In the genomic region with DNA sequence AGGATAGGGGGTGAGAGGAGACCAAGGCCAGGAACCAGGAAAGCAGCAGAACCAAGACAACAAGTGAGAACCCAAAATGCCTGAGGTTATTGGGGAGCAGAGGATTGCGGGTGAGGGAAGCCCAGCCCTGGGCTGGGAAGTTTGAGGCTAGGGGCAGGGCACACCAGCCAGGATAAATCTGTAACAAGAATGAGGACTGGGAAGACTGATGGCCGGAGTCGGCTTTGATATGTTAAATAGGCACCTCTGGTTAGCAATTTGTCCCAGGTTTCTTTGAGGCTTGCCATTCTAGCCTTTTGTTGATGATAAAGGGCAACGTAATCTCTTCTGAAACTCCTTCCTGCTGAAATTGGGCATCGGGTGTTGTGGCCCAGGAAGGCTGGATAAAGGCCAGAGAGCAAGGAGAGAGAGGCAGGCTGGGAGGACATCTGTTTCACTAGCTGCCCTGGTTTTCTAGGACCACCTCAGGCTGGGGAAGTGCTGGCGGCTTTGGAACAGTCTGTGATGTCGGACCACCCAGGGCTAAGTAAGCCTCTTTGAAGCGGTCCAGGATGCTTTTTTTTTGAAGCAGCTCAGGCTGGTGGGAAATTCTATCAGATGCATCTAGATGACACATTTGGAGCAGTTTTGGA, we compare ENCODE assay signal across 11 mouse cellular contexts.
A peak's percentile ranks its signal among the peaks of the same experiment; 100 is the strongest.
DNase-seq lines count a peak whose midpoint lies in the region; ATAC-seq lines count a peak whose summit lies in the region.
"Had no signal": no experiment of that assay in that cellular context is flagged by ENCODE, and none has a peak within 500 bp of the region (broad histone marks: within the 10 kb centered on the region; RNA-seq: fewer than 3 reads in every experiment).

No protein-coding gene starts in this region.

- WGBS in embryonic facial prominence, embryonic 14.5 days: 14% methylated on average over 8 of the region's 8 CpGs
- WGBS in midbrain, embryonic 11.5 days: 3% methylated on average over 8 of the region's 8 CpGs

- peak; percentile 66 for DNase-seq in R1 (ENCODE audit: low read depth, low spot score)
- DNase-seq in cerebellum, adult 11-12 months: peak; percentile 86
- peak; percentile 27 for DNase-seq in embryonic facial prominence, embryonic 14.5 days (ENCODE audit: low spot score)
- peak; percentile 88 for DNase-seq in midbrain, embryonic 11.5 days (ENCODE audit: low spot score, missing footprints)
- DNase-seq in heart, adult 9 months (ENCODE audit: low spot score in 2 of 2): no peak
- no peak for DNase-seq in adrenal gland, postnatal 10 days
- no peak for DNase-seq in heart, adult 11 months
- DNase-seq: layer of hippocampus, adult 9-11 months had no signal

- ATAC-seq in embryonic facial prominence, embryonic 14.5 days (ENCODE audit: low read depth): no peak
- peak; percentile 81 for ATAC-seq in midbrain, embryonic 11.5 days (ENCODE audit: low FRiP score)
- ATAC-seq in monocyte, adult 5-6 weeks (replicated peaks; ENCODE audit: insufficient number of reproducible peaks, low FRiP score, low TSS enrichment, poor library complexity, severe bottlenecking): no peak

- no peaks in the 10 kb centered on the region for H3K9me3 ChIP-seq in embryonic facial prominence, embryonic 14.5 days (ENCODE audit: control insufficient read depth, low read length)
- no peaks in the 10 kb centered on the region for H3K9me3 ChIP-seq in midbrain, embryonic 11.5 days (ENCODE audit: control insufficient read depth, low read length)

- H3K9ac ChIP-seq in embryonic facial prominence, embryonic 14.5 days (ENCODE audit: low read depth, low read length): no peak overlapping the region
- no peak overlapping the region for H3K9ac ChIP-seq in midbrain, embryonic 11.5 days (ENCODE audit: low read length)
- H3K9ac ChIP-seq: liver, embryonic 14.5 days had no signal

- H3K4me1 ChIP-seq in embryonic facial prominence, embryonic 14.5 days (ENCODE audit: control insufficient read depth, insufficient read depth, low read length): no peaks in the 10 kb centered on the region
- H3K4me1 ChIP-seq in midbrain, embryonic 11.5 days (ENCODE audit: control insufficient read depth, insufficient read depth, low read length): peaks cover 3% of the 10 kb centered on the region; the same call in 1 of the 2 replicates

- no peak overlapping the region for H3K4me3 ChIP-seq in embryonic facial prominence, embryonic 14.5 days (ENCODE audit: low read depth, low read length)
- H3K4me3 ChIP-seq in midbrain, embryonic 11.5 days (ENCODE audit: low read depth, low read length): no peak overlapping the region
- H3K4me3 ChIP-seq: erythroblast, embryonic 14.5 days had no signal

- no peaks in the 10 kb centered on the region for H3K27me3 ChIP-seq in embryonic facial prominence, embryonic 14.5 days (replicated peaks; ENCODE audit: control insufficient read depth, insufficient read depth, low read length)
- H3K27me3 ChIP-seq in midbrain, embryonic 11.5 days (ENCODE audit: control insufficient read depth, insufficient read depth, low read length): no peaks in the 10 kb centered on the region

- no peak overlapping the region for H3K4me2 ChIP-seq in embryonic facial prominence, embryonic 14.5 days (ENCODE audit: low read depth, low read length)
- H3K4me2 ChIP-seq in midbrain, embryonic 11.5 days: no peak overlapping the region

- no peak overlapping the region for H3K27ac ChIP-seq in embryonic facial prominence, embryonic 14.5 days (replicated peaks; ENCODE audit: low read depth, low read length)
- H3K27ac ChIP-seq in midbrain, embryonic 11.5 days (ENCODE audit: low read depth, low read length): no peak overlapping the region
- H3K27ac ChIP-seq: liver, embryonic 14.5 days had no signal

- H3K36me3 ChIP-seq in embryonic facial prominence, embryonic 14.5 days (ENCODE audit: control insufficient read depth, insufficient read depth, low read length): no peaks in the 10 kb centered on the region
- no peaks in the 10 kb centered on the region for H3K36me3 ChIP-seq in midbrain, embryonic 11.5 days (ENCODE audit: control insufficient read depth, insufficient read depth, low read length)

Comparison
In these comparisons a context has a peak if more than half of its experiments do, and no peak if none do; other contexts are left out.
1. DNase-seq: peak in R1 (single experiment), cerebellum, adult 11-12 months (single experiment), embryonic facial prominence, embryonic 14.5 days (single experiment) and midbrain, embryonic 11.5 days (single experiment); none in heart, adult 9 months (0 of 2), adrenal gland, postnatal 10 days (single experiment) and heart, adult 11 months (single experiment).